Mouse (Mus musculus) lung, postnatal 25 days (tissue): Measurements from ENCODE around the gene Ago4.
"Not testable (repeated sequence)": the region's sequence is repeated elsewhere in the genome, so short reads cannot be mapped to it uniquely, and the experiment has no call there.

Source experiments
- DNase-seq: peaks from one replicate; pipeline ENCODE4 v3.0.0; 2022; ENCODE audit warnings: low spot score

Ago4 gene

DNA sequence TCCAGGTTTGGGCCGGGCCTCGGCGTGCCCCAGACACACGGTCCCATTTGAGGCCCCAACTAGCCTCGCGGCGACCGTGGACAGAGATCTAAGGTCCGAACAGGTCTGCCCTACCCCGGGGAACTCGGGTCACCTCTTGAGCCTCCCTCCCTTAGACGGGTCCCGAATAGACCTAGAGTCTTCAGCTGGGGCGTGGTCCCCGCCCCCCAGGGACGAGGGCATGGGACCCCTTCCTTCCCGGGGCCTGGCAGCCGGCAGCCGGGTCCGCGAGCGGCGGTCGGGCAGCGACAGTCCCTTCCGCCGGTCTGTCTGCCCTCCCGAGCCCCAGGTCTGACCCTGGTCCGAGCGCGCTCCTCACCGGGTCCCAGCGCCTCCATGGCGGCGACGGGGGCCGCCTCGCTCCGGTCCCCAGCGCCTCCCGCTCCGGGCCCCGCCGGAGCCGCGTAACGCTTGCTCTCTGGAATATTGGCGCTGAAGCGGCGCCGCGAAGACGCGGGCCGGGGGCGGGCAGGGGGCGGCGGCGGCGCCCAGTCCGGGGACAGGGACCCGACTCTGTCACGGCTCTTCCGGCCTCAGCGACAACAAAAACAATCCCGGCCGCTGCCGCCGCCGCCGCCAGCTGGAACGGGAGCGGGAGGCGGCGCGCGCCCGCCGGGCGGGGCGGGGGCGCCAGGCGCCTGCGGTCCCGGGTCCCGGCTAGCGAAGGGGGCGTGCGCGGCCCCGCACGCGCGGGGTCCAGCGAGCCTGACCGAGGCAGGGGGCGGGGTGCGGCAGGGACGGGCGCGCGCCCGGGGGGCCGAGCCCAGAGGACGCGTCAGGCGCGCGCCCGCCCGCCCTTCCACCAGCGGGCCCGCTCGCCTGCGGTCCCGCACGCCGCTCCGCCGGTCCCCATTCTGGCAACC lies at the start of gene Ago4:
Gene Ago4, minus strand, starts transcription at position 646 of the 902 bp plus-strand sequence.
- DNase-seq: peak; percentile 46

DNA sequence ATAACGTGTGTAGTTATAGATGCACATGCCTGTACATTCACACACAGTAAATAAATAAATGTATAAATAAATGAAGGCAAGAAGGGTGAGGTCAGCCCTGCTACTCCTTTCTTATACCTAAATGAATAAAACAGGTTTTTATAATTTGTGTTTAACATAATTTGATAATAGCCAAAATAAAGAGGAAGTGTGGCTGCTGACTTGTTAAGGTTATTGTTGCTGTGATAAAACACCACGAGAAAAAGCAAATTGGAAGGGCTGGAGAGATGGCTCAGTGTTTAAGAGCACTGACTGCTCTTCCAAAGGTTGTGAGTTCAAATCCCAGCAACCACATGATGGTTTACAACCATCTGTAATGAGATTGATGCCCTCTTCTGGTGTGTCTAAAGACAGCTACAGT lies 45.8 kb upstream of the Ago4 start:
- DNase-seq: no peak

DNA sequence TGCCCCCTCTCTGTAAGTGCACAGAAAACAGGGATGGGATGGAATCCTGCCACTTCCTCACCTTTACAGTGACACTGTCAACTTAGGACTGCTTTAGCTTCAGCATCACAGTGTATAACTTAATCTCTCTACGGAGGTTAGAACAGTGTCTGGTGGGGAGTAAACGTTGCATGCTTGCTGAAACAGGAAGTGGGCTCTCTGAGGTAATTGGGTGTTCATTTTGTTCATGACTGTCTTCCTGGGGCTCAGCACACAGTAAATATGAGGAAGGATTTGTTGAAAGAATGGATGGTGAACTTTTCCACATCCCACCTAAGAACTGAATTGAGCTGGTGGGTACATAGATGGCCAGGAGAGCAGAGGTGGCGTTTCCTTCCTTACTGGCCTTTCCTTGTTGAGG lies 44.6 kb upstream of the Ago4 start:
- DNase-seq: no peak

DNA sequence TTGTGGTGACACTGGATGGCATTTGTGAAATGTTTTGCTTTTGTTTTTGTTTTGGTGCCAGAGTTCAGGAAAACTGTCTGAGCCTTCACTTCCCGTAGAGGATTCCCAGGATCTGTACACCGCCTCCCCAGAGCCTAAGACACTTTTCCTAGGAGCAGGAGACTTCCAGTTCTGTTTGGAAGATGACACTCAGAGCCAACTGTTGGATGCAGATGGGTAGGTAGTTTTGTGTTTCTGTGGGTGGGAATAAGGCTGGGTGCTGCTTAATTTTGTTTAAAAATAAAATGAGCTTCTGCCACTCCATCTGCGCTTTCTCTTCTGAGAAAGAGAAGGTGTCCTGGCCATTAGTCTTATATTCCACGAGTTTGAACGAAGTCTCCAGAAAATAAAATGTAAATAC lies 43.0 kb upstream of the Ago4 start:
- DNase-seq: no peak

DNA sequence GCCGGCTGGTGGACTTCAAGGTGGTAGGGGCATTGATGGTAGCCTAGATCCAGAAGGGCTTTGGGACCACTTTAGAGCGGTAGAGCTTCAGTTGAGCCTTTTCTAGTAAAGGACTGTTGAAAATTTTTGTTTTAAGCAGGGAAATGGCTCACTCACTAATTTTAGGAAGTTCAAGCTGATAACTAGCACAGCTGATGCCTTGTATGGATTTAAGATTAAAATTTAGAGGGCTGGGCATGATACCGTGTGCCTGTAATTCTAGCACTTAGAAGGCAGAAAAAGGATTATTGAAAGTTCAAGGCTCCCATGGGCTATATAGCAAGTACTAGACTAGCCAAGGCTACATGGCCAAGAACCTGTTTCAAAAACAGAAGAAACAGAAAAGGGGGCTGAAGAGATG lies 36.5 kb upstream of the Ago4 start:
- DNase-seq: no peak

DNA sequence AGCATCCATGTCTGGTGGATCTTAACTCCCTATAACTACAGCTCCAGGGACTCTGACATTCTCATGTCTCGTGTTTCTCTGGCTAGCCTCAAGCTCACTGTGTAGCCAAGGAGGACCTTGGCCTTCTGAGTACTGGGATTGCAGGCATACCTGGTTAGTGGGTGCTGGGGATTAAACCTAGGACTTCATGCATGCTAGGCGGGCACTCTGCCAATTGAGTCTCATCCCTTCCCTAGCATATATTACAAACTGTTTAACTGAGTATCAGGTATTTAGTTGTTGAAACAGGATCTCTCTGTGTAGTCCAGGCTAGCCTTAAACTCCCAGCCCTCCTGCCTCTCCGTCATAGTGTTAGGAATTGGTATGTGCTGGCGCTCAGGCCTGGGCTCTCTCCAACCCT lies 34.0 kb upstream of the Ago4 start:
- DNase-seq: no peak

DNA sequence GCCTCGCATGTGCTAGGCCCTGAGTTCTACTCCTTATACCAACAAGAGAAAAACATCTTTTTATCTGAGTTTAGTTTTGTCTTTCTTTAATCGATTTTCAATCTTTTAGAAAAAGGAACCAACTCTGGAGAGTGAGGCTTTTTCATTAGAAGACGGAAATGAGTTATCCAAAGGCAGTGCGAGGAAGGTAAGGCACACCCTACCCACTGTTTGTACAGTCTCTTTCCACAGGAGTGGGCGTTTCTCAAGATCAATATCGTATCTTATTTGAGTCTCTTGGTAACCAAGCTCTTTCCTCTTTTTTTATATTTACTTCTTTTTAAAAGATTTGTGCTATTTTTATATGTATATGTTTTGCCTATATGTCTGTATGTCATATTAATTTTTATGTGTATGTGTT lies 30.5 kb upstream of the Ago4 start:
- DNase-seq: no peak

DNA sequence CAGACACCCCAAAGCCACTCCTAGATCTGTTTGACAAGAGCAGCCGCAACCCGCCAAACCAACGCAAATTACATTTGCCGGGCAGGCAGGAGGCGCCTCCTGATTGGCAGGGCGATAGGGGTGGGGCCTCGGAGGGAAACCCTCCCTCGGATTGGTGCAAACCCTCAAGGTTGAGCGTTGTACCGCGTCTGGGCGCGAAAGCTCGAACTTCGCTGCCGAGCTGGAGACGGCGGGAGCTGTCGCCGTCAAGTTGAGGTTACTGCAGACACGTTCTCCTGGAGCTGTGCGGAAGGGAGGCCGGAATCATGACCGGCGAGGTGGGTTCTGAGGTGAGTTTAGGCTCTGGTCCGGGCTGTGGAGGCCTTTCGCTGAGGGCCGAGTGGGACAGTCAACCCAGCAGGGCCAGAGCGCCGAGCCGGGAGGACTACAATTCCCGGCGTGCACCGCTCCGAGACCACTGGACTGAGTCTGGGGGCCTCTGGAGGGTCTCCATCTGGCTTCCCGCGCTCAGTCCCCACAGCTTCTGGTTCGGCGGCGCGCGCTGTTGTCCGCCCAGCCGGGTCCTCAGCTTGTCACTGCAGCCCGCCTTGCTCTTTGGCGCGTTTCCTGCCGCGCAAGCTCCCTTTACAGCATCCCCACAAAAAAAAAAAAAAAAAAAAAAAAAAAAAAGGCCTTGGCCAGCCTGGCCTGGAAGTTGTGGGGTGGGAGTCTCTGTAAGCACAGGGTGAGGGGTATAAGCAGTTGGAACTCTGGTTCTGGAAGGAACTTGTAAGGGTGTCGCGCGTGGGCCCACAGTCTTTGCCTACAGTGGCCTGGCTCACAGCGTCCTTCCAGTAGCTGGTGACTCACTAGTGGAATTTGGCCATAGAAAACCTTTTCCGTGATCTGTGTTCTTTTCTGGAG lies 23.8 kb upstream of the Ago4 start, which contains the start of gene Clspn:
Gene Clspn, plus strand, starts transcription at position 127 of the 903 bp plus-strand sequence.
- DNase-seq: peak; percentile 90

DNA sequence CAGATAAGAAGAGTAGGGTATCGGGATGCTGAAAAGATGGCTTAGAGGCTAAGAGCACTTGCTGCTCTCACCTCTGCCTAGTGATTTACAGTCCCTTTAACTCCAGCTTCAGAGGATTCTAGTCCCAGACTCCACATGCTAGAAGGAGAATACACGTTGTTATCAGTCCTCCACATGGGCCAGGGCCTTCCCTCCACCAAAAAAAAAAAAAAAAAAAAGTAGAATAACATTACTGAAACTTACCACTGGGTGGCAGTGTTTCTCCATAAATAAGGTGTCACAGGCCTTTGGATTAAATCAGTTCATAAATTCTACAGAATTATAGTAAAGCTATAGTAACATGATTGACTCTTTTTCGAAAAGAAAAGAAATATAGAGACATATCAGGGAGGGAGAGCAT lies 21.2 kb upstream of the Ago4 start:
- DNase-seq: no peak

DNA sequence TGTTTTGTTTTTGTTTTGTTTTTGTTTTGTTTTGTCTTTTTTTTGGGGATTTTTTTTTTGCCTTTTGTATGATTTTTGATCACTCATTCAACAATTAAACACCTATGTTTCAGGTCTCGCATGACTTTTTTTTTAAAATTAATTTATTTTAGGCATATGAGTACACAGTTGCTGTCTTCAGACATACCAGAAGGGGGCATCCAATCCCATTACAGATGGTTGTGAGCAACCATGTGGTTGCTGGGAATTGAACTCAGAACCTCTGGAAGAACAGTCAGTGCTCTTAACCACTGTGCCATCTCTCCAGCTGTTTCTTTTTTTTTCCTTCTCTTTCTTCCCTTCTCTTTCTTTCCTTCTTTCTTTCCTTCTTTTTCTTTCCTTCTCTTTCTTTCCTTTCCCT lies 20.4 kb upstream of the Ago4 start:
- no peak for DNase-seq

DNA sequence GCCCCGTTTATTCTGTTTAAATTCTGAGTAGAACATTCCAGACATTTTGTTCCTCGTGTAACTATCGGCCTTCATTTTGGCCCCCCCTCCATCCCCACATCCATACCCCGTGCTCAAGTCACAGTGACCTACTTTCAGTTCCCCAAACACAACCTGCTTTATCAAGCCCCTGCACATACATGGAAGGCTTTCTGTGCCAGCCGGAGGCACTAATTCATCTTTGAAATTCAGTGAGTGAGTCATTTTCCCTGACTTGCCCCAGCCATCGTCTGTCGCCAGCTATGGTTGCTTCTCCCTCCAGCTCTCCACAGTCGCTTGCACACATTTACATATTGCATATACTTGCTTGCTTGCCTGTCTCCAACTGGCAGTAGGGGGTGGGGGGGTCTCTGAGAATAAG lies 19.8 kb upstream of the Ago4 start:
- DNase-seq: no peak

DNA sequence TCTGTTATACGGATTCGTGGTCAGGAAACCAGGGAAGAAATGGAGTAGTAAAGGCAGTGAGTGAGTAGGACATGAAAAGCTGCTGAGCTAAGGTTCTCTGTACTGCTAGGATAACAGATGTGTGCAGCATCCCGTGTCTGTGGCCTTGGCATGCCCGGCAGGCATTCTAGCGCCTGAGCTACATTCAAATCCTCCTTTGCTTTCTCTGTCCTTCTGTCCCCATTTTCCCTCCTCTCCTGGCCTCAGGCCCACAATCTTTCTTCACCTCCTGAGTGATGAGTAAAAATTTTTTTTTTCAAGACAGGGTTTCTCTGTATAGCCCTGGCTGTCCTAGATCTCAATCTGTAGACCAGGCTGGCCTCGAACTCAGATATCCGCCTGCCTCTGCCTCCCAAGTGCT lies 18.9 kb upstream of the Ago4 start:
- DNase-seq: no peak

DNA sequence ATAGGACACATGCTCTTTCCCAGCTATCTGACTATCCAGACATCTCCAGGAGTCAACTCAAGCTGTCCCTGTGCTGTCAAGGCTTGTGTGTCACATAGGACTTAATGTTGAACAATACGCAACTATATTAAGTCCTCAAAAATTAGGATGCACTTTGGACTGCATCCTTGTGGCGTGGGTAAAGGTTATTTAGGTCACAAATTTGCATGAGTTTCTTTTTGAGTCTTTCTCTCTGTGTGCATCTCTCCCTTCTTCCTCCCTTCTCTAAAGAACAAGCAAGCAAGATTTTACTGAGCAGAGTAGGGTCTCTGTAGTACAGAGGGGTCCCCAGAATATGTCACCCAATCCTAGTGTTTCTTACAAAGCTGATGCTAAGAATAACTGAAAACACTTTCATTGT lies 12.9 kb upstream of the Ago4 start:
- no peak for DNase-seq

DNA sequence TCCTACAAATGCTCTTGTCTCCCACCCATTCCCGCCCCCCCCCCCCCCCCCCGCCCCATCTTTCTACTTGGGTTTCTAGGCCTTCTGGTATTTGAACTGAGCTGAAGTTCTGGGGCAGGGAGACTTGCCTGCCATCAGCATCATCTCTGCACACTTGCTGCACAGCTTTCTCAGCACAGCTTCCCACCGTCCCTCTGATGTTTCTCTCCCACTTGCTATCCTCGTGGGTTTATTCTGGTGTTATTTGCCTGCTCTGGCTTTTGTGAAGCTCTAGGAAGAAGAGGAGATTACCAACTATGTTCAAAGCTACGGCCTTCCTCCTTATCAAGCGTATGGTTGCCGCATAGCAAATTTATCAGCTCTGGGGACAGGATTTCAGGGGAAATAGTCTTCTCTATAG lies 12.4 kb upstream of the Ago4 start:
- no peak for DNase-seq

DNA sequence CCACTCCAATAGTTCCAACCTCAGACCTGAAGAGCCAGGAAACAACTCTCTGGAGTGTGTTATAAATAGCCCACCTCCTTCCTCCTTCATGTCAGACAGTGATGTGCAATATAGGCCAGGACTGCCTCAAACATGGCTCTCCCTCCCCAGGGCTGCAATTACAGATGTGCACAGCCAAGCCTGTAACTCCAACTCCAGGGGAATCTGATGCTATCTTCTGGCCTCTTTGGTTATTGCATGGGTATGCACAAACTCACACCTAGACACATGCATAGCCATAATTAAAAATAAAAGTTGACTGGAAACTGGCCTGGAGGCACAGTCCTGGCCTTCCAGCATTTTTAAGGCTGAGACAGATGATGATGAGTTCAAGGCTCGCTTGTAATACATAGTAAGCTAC lies 11.7 kb upstream of the Ago4 start:
- no peak for DNase-seq

DNA sequence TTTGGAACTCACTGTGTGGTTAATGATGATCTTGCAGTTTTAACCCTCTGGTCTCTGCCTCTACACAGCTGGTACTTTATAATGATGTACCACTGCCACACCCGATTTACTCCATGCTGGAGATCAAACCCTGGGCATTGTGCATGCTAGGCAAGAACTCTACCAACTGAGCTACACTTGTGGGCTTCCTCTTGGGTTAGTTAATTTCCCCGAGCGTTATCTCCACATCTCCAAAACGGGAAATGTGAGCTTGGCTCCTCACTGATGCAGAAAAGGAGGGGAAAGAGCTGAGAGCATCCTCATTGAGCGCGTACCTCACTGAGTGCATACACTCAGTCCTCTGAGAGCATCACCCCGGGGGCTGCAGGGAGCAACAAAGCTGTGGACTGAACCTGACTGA lies 9.6 kb upstream of the Ago4 start:
- no peak for DNase-seq

DNA sequence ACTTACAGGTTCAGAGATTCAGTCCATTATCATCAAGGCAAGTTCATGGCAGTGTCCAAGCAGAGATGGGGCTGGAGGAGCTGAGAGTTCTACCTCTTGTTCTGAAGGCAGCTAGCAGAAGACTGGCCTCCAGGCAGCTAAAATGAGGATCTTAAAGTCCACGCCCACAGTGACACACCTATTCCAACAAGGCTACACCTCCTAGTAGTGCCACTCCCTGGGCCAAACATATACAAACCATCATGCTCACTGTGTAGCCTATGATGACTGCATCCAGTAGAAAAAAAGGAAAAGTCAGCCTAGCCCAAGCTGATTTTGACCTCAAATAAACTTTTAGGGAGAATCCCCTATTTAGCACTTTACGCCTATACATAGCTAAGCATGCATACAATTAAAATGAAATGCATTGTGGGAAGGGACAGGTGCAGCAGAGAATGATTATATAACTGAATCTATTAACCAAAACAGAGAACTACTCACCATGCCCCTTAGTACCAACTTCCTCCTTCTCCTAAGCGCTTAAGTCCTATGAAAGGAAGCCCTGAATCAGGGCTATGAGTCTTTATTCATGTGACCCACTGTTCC lies 7.3 kb upstream of the Ago4 start:
- no peak for DNase-seq

DNA sequence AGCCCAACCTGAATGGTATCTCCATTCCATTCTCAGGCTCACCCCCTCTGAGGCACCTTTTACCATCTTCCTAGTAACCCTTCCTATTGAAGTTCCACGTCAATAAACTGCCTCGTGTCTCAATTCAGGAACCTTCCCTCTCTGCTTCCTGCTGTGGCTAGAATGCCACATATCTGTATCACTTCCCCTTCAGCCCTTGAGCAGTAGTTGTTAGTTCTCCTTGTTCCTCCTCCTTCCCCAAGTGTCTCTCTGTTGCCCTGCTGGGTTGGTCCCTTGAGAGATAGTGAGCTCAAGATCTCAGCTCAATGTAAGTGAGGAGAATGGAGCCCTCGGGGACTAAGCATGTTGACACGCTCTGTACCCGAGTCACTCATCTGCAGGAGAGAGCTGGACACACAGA lies 3.6 kb upstream of the Ago4 start:
- DNase-seq: no peak

DNA sequence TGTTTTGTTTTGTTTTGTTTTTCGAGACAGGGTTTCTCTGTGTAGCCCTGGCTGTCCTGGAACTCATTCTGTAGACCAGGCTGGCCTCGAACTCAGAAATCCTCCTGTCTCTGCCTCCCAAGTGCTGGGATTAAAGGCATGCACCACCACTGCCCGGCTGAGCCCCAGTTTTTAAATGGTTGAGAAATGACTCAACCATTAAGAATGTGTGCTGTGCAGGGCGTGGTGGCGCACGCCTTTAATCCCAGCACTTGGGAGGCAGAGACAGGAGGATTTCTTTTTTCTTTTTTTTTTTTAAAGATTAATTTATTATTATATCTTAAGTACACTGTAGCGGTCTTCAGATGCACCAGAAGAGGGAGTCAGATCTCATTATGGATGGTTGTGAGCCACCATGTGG lies 2.4 kb upstream of the Ago4 start:
- not testable (repeated sequence) for DNase-seq

DNA sequence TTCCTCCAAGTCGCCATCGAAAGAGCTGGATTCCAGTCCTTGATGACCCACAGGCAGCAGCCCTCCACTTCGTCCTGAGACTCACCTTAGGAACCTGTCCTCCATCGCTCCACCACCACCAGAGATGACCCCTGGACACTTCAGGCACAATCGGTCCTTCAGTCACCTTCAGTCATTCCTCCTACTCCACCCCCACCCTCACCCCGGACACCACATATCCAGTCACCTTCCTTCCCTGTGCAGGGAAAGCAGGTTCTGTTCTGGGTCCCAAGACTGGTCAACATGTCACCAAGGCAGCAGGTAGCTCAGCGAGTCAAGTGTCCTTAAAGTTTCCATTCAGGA lies 428 bp upstream of the Ago4 start:
- DNase-seq: no peak

DNA sequence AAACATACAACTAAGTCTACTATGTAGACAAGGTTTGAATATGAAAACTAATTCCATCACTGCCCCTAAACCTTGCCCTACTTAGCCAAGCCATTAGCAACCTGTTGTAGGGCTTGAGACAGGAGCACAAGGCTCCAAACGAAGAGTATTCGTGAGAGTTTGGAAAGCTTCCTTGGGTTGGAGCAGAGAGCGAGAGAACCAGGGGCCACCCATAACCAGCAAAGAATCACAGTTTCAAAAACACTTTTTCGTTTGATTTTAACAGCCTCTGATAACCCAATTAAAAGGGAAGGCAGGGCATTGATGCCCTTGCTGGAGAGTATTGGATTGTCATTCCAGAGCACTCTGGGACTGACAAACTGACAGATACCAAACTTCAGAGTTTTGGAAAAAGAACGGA lies 980 bp downstream of the Ago4 start:
- no peak for DNase-seq

DNA sequence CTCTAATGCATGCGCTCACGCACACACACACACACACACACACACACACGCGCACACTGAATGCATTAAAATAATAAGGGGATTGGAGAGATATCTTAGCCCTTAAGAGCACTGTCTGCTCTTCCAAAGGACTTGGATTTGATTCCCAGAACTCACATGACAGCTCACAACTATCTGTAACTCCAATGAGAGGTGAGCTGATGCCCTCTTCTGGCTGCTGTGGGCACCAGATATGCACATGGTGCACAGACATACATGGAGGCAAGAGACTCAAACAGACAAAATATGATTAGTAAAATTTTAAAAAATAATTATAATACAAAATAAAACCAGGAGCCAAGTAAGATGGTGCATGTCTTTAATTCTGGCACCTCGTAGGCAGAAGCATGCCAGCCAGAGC lies 6.4 kb downstream of the Ago4 start:
- no peak for DNase-seq

DNA sequence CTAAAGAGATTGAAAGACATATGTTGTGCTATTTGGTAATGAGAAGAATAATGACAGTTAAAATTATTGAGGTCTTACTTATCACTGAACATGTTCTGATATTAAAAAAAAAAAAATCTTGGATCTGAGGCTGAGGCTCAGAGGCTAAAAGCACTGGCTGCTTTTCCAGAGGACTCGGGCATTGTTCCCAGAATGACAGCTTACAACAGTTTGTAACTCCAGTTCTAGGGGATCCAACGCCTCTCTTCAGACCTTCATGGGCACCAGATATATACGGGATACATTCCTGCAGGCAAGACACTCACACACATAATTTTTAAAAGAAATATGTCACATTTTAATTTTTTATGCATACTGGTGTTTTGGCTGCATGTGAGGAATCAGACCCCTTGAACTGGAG lies 7.1 kb downstream of the Ago4 start:
- DNase-seq: no peak
